Mouse (Mus musculus) cerebellum, adult (tissue): ENCODE measurements at regions not wholly inside any gene's neighbourhood (a gene's known extent, or its start where the extent isn't known, plus 50 kb on each side); places are given as distances from the start of the nearest gene placed in this dataset.
"Not testable (repeated sequence)": the region's sequence is repeated elsewhere in the genome, so short reads cannot be mapped to it uniquely, and the experiment has no call there.

Experiments used
- ATAC-seq: cut with Nextera tagmentation; 2 replicates; pipeline ENCODE4 v1.9.2; 2017; ENCODE audit warnings: mild to moderate bottlenecking, moderate library complexity, mixed read lengths; ENCODE audit not compliant: insufficient number of reproducible peaks, low FRiP score, low TSS enrichment

DNA sequence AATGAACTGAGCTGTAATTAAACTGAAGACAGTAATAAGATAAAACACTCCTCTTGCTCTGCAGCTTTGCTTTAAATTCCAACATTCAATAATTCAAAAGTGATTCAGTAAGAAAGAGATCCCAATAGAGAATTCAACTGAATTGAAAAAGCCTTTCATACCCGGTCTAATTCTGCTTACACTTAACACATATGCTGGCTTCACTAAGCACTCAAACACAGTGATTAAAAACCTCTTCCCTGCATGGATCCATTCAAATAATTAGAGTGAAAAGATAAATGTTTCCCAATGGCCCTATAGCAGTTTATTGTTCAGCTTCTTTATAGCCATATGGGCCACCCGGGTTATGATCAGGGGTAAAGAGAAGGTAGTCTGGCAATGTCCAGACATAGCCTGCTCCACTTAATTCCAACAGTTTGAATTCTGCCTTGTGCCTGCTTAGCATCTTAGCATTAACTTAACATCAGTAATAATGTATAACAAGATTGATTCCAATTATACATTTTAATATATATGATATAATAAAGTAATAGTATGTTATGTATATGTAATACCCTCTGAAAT is 659.9 kb upstream of the Kcnd2 start:
- ATAC-seq: no peak

DNA sequence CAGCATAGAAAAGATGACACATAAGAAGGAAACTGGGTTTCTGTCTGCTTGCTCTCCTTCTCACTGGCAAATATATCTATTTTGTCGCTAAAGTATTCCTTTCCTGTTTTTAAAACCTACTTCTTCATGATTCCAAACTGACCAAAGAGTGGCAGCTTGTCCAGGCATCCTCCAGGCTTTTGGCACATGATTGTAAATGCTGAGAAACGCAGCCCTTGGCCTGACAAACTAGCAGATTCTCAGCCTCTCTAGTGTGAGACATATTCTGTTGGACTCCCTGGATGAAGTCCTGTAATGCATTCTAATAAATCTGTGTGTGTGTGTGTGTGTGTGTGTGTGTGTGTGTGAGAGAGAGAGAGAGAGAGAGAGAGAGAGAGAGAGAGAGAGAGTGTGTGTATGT is 642.7 kb upstream of the Kcnd2 start:
- 0 out of 2 replicates have a peak, but pooled peaks have one; percentile 40 for ATAC-seq

DNA sequence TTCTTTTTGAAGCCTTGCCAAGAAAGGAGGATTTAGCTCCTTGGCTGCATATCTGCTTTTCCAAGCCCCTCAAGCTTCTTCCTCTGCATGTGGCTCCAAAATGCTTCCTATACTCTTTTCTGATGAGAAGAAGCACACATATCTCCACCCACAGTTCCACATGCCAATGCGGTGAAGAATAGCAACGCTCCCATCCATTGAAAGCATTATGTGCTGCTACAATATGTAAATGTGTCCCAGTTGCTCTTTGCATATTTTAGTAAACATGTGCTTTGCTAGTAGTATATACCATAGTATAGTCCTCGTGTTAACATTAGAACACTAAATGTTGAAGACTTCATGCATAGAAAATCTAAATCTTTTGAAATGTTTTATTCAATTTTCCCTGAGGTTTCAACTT is 640.6 kb upstream of the Kcnd2 start:
- no peak for ATAC-seq

DNA sequence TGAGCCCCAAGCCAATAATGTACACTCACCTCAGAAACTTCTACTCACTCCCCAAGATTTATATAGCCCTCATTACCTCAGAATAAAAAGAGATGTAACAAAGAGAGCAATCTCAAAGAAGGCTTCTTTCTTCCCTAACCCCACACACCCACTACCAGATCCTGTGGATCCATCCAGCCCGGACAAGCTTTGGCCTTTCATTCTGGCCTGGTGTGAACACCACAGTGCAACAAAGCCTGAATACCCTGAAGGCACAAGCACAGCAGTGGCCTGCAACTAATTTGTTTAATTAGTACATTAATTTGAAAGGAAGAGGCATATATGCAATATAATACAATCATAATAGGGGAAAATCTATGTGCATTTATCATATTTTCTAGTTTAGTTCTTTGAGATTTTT is 616.5 kb upstream of the Kcnd2 start:
- no peak for ATAC-seq

DNA sequence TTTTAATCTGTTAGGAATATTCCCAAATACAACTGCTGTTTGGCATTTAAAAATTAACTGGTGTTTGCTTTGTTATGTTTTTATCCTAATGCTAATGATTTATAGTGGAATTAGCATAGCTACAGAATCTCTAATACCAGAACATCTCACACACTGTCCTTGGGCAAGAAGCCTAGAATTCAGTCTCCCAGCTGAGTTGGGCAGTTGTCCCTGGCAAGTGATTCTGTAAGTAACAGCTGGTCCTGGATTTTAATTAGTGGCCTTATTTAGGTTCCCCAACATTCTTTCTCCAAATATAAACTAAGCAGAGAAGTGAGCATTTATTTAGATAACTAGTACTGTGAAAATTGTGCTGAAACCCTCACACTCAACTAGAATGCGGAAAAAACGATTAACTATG is 611.1 kb upstream of the Kcnd2 start:
- peak; percentile 96 for ATAC-seq

DNA sequence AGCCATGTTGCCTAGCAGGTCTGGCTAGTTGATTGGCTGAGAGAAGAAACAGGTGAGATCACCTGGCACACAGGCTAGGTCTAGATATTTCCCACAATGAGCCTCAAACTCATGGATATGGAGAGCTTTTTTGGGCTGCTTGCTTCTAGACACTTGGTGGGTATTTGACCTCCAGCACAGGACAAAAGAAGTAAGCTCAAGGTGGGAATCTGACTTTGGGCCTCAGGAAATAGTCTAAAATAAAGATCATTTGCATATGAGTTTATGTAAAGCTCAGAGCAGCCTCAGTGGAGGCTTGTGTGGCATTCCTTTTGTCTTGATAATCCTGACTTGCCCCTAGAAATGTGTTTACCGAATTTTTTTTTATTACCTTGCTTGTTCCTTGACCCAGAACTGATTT is 594.8 kb upstream of the Kcnd2 start:
- no peak for ATAC-seq

DNA sequence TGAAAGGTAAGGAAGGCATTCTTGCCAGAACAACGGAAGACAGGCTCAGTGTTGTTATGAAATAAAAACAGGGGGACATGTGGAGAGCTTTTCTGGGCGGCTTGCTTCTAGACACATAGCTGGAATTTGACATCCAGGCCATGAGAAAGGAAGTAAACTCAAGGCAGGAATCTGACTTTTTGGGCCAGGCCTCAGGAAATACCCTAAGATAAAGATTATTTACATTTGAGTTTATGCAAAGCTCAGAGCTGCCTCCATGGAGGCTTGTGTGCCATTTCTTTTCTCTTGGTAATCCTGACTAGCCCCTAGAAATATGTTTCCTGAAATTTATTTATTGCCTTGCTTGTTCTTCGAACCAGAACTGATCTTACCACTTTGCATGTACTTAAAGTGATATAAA is 588.9 kb upstream of the Kcnd2 start:
- ATAC-seq: no peak

DNA sequence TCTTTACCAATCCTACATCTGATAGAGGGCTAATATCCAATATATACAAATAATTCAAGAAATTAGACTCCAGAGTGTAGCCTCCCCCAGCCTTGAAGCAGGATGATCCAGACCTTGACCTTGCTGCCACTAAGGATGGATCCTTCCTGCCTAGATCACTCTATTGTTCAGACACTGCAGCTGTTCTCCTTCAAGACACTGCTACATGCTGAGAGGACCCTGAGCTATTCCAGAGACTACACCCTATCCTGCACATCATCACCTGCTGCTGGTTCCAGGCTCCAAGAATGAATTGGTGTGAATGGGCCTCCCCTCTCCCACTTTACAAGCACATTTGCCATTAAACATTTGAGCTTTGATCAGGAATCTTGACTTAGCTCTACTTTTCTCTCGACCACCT is 588.2 kb upstream of the Kcnd2 start:
- no peak for ATAC-seq

DNA sequence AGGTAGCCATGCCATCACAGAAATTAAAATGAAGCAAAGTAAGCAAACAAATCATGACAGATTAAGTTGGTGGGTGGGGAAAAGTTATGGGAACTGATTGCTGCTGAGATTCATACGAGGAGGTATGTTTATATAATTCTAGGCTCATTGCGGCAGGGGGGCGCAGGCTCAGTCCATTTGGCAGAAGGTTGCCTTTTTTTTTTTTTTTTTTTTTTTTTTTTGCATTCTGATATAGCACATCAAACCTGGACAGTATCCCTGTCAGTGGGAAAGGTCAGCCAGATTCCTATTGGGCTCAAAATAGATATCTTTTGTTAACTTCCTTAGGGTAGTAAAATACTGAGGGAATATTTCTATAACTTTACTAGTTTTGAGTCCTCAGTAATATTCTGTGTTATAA is 575.0 kb upstream of the Kcnd2 start:
- peak; percentile 89; the same call in 1 of the 2 replicates for ATAC-seq

DNA sequence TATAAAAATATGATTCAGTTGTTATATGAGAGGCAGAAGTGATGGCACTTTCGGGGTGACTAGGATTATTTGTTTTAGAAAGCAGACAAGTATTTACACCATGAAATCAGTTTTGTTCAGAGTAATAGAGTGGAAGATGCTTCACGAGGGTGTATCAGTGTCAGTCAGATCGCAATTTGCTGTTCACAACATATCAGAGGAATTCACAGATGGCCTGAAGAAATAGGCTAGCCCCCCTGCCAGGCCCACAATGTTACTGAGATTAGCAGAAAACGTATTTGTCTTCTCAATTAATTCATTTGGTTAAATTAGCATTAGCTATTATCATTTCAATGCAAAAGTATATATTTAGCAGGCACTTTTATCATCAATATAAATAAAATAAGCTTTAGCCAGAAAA is 573.9 kb upstream of the Kcnd2 start:
- ATAC-seq: peak; percentile 90

DNA sequence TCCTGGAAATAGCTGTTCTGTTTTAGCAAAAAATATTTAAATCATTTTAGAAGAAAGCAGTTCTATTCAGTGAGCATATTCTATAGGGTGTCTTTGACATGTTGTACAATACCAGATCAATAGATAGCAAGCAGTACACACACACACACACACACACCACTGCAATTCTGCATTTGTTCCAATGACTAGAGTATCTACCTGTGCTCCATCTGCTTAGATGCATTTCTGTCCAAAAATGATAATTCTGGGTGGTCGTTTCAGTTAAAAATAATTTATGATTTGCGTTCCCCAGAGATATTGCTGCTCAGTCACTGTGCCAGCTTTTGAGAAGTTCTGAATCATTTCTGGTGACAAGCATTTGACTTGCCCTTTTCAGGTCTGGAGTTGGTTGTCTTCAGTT is 573.5 kb upstream of the Kcnd2 start:
- ATAC-seq: no peak

DNA sequence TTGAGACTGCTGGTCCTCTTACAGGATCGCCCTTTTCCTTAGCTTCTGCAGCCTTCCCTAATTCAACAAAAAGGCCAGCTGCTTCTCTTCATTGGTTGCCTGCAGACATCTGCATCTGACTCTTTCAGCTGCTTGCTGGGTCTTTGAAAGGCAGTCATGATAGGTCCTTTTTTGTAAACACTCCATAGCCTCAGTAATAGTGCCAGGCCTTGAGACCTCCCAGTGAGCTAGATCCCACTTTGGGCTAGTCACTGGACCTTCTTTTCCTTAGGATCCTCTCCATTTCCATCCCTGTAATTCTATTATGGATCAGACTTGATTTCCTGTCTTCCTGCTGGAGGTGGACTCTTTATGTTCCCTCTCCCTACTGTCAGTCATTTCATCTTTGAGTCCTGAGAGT is 558.3 kb upstream of the Kcnd2 start:
- ATAC-seq: no peak

DNA sequence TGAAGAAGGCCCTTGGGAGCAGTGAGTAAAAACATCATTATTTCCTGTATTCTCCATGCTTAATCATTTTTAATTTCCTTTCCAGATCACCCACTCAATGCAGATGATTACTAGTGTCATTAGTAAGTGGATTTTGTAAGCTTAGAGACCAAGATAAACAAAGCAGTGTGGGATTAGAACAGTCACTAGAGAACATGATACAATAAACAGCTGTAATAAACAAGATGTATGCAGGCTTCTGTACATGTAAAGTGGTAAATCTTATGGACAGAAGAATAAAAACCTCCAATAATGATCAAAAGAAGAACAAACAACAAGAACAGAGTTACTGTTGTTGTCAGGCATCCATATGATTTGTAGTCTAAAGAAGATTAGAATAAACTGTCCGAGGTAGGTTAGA is 542.1 kb upstream of the Kcnd2 start:
- ATAC-seq: no peak

DNA sequence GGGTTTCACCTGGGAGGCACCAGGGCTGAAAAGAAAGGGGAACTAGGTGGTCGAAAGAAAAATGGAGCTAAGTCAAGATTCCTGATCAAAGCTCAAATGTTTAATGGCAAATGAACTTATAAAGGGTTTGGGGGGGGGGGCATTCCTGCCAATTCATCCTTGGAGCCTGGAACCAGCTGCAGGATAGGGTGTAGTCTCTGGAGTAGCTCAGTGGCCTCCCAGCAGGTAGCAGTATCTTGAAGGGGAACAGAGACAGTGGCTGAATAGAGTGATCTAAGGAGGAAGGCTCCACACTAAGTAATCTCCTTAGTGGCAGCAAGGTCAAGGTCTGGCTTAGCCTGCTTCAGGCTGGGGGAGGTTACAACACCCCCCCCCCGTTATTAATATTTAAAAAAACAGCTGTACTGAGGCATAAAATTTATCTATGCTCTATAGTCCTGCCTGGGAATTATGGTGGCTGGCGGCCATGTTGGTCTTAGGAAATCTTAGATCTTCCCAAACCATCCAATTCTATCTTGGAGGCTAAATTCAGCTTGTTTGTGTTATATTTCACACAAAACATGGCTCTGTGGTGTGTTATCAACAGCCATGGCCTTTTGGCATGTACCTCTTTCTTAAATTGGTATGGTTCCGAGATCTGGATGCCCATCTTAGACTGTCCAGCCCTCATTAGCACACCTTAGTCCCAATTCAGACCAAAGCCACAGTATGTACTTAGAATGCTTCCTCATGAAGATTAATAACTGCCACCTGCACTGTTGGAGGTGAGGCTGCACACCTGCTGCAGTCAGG is 528.7 kb upstream of the Kcnd2 start:
- not testable (repeated sequence) for ATAC-seq

DNA sequence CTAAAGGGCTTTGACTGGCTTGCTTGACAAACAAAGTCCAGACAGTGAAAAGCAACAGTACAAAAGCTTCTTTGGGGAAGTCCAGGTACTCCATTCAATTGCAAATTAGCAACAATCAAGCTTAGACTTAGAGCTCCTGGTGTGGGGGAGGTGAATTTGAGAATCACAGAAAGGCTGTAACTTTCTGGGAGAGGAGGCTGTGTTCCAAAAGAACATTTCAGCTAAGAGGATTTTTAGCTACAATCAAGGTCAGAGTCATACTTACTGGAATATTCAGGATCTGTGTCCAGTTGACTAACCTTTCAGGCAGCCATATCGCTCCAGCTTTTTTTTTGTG is 528.1 kb upstream of the Kcnd2 start:
- not testable (repeated sequence) for ATAC-seq

DNA sequence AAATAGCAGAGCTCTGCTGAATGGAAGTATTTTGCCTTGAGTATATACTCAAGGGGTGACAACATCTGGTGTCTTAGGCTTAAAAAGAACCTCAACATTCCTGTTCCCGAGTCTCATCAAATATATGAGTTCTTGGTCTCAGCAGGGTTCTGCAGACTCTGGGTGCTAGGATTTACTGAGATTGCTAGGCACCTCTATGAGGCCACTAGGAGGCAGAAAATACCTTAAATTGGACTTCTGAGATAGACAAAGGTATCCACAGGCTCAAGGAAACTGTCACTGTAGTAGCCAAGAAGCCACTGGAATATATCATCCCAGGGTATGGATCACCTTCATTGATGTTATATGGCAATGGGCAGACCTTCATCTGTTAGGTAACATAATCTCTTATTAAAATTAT is 489.4 kb upstream of the Kcnd2 start:
- no peak for ATAC-seq

DNA sequence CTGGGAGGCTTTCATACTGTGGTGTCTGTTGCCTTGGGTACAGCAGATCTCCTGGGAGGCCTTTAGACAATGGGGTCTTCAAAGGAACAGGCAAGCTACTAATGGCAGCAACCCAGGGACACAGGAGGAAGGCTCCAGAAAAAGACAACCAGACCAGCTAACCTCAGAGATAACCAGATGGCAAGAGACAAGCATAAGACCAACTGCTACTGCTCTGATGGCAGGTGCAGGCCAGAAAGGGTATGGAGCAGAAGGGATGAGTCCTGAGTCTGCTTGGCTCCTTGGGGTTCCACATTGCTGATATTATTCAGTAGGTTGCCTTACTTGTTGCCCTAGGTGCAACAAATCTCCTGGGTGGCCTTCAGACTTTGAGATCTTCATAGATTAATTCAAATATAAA is 476.2 kb upstream of the Kcnd2 start:
- ATAC-seq: peak; percentile 64

DNA sequence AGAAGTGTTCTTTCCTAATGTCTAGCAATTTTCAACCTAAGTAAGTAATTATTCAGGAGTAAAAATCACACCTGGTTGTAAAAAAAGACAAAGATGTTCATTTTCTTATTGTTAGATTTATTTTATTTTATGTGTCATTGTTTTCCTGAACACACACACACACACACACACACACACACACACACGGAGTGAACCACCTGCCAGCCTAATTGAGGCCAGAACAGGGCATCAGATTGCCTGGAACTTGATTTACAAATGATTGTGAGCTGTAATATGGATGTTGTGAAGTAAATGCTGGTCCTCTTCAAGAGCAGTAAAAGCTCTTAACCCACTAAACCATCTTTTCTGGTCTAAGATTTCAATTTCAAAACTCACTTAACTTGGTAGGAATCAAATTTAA is 474.9 kb upstream of the Kcnd2 start:
- no peak for ATAC-seq

DNA sequence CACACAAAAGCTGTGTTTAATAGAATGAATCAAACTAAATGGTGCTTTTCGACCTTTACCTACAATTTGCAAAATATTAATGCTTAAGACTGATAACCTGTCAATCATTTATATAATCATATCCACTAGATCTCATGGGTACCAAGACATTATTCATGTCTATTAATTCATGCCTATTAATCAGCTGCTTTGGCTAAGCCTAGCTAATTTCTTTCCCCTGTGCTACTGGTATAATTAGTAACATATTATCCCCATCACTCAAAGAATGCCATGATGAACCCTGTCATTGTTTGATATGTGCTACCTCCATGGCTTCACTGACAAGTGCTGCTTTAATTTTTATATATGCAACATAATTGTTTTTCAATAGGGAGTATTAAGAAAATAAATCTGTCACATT is 474.1 kb upstream of the Kcnd2 start:
- ATAC-seq: no peak

DNA sequence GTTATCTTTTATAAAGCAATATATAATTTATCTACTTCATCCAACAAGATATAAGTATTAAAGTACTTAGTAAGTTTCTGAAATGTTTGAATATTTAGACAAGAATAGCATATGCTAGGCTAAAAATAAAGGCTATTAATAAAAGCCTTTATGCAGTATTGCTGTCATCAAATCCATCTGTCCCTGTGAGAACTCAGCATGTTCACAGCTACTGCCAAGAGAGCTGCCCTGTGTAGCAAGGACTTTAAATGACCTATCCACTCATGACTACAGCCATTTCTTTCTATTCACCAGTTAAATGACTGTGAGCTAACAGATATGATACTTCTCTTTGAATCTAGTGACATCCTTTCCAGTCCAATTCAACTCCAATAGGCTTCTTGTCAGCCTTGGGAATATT is 458.1 kb upstream of the Kcnd2 start:
- peak; percentile 100 for ATAC-seq

DNA sequence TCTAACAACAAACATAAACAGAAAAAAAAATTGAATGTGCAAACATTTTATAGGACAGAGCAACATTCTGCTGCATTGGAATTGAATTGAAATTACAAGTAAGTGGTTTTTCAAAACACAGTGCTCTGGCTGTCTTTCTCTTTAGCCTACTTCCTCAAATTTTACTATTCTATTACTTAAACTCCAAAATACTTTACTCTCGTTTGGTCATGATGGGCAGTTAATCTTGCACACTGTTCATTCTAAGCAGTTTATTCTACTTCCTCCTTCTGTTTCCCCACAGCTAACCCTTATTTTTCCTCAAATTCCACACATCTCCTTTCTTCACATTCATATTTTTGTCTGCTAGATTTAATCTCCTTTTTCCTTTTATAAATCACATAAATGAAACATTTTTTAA is 454.0 kb upstream of the Kcnd2 start:
- no peak for ATAC-seq

DNA sequence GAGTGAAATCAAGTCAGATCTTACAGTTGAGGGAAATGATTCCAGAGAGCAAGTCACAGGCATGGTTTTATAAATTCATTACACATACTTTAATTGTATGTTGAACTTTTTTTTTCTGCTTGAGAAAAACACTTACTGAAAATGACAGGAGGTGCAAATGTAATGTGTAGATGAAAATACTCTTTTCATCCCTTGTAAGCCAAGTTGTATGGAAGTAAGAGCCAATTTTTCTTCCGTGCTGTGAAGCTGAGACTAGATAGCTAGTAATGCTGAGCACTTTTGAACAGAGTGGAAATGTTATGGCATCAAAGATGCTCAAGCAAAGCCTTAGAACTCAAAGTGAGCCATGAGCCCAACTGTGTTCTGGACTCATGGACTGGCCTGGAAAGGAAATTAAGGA is 439.4 kb upstream of the Kcnd2 start:
- ATAC-seq: no peak
